Mouse (Mus musculus) erythroid progenitor cell, adult 5-6 weeks (primary cell): ENCODE data around the gene Kifc1. TPM values are rescaled to one million over a fixed set of nuclear protein-coding genes. Genes with fewer than 3 reads are reported as not detected.

Source experiments
- ATAC-seq: replicated peaks from 2 replicates; pipeline ENCODE4 v1.8.0; 2016; ENCODE audit warnings: moderate number of reproducible peaks, mild to moderate bottlenecking, moderate TSS enrichment, inconsistent platforms; ENCODE audit not compliant: poor library complexity, low FRiP score, severe bottlenecking
- total RNA-seq, 2 experiments: library from RNA; stranded (forward) in 1 of 2; stranded (reverse) in 1 of 2; fragments of 150-400 nt in 1 of 2; fragments of 186-747, 209-891 nt in 1 of 2; gene quantifications; 2 replicates each; pipeline versions ENCODE4 v1.2.3 to v1.2.4; 2015 to 2017; ENCODE audit warnings: low replicate concordance in 2 of 2

Gene Kifc1
- total RNA-seq, 2 experiments from 2014 or later, result 89.3 to 479 TPM

- ATAC-seq, result peak; percentile 73
Measured at GRCm38 (mm10) chr17:33919351-33920281, 29.2 kb upstream of the Kifc1 start.

DNA sequence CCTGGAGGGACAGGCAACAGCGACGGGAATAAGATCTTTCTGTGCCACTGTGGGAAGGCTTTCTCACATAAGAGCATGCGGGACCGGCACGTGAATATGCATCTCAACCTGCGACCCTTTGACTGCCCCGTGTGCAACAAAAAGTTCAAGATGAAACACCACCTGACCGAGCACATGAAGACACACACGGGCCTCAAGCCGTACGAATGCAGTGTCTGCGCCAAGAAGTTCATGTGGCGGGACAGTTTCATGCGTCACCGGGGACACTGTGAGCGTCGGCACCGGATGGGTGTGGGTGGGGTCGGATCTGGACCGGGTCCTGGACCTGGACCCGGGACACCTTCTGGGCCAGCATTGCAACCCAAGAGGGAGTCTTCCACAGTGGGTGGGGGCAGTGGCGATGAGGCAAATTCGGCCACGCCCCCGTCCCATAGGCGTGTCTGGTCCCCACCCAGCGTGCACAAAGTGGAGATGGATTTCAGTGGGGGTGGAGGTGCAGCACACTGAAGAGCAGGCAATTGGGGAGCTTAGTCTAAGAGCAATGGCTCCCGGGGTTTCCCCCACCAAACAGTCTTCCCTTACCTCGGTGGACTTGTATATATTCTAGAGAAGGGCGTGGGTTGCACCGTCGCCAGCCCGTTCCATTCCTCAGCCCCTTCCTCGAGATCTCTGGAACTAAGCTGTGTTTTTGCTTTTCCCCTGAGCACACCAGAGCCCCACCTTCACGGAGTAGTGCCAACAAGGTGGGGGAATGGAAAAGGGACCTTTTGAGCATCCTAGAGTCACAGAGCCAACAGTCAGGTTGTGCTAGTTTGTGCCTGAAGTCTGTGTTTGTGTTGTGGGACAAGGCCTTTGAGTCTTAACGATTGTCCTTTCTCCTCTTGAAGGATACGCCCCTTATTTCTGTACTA lies 28.1 kb upstream of the Kifc1 start:
- ATAC-seq, result peak; percentile 6; the same call in 1 of the 2 replicates

GRCm38 (mm10) chr17:33917656-33918292 lies 27.3 kb upstream of the Kifc1 start:
- ATAC-seq, result no peak

DNA sequence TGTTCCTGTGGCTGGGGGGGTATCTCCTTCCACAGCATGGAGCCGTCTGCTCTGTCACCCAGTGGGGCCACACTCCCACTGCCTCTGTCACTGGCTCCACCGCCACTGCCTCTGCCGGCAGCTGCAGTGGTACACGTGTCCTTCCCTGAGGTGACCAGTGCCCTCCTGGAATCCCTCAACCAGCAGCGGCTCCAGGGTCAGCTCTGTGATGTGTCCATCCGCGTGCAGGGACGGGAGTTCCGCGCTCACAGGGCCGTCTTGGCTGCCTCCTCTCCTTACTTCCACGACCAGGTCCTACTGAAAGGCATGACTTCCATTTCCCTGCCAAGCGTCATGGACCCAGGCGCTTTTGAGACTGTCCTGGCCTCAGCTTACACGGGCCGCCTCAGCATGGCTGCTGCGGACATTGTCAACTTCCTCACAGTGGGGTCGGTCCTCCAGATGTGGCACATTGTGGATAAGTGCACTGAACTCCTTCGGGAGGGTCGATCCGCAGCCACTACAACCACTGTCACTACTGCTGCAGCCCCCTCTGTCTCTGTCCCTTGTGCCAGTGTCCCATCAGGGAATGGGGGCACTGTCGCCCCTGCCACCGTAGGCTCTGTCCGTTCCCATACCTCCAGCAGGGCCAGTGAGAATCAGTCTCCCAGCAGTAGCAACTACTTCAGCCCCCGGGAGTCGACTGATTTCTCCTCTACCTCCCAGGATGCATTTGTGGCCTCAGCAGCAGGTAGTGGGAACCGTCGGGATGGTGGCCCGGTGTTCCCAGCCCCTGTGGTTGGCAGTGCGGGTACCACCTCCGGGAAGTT lies 26.6 kb upstream of the Kifc1 start:
- no peak for ATAC-seq

DNA sequence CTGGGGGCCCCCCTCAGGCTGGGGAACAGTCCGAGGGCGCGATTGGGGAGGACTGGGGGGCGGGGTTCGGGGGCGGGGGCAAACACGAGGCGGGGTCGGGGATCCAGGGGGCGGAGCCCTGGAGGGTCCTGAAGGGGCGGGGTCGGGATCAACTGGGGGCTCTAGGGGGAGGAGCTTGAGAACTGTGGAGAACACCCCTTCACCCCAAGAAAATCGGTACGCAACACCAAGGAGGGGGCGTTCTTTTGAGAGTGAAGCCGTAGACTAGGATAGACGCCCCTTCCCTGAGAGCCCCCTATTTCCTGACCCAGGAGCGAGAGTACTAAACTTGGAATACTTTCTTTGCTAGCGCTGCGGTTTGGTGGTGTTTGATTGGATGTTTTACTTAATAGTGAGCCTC lies 25.8 kb upstream of the Kifc1 start:
- no peak for ATAC-seq

DNA sequence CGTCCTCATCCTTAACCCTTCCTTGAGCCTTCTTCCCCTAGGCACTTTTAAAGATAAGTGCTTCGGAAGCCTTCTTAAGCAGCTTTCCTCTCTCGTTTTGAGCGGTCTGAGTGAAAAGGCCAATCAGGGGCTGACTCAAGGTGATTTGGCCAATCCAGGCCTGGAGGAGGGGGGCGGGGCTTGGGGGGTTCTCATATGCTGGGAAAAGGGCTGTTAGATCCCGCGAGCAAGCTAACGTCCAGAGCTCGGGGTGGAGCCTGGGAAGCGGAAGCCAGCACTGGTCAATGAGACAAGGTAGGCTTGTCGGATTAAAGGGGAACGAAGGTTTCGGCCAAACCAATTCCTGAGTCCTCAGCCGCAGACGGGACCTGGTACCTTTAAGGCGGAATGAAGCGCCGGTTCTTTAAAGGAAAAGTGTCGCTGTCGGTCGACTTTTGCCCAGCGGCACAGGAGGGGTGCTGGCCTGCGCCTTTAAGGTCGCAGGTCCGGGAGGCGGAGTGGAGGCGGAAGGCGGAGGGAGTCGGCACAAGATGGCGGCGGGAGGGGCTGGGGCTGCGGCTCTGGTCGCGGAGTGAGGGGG lies 25.3 kb upstream of the Kifc1 start, which contains the start of the genes Tapbp and Zbtb22:
Gene Tapbp (plus strand): TSS at position 229 of the 580 bp plus-strand sequence.
Gene Zbtb22 (plus strand): TSS at position 234 of the 580 bp plus-strand sequence.
- ATAC-seq, result peak; percentile 68

DNA sequence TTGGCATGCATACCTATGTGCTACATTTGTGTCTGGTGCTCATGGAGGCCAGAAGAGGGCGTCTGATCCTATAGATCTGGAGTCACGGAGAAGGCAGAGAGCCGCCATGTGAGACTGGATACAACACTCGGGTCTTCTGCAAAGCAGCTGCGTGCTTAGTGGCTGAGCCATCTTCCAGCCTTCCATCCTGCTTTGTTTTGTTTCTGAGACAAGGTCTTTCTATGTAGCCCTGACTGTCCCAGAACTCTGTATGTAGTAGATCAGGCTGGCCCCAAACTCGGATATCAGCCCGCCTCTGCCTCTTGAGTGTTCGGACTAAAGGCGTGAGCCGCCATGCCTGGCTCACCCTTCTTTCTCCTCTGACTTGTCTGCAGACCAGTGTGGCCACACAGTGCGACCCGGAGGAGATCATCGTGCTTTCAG lies 24.5 kb upstream of the Kifc1 start:
- no peak for ATAC-seq

DNA sequence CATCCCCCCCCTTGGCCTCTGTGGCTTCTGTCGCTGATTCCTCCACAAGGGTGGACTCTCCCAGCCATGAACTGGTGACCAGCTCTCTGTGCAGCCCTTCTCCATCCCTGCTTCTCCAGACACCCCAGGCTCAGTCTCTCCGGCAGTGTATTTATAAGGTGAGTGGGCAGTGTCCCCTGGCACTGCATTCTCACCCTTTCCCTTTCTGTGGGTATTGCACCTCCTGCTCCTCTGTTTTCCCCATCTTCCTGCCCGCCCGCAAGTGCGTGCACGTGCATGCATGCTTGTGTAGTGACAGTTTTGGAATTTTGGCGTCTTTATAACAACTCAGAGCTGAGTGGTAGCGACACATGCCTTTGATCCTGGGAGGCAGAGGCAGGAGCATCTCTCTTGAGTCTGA lies 23.4 kb upstream of the Kifc1 start:
- ATAC-seq, result no peak

GRCm38 (mm10) chr17:33913264-33913663 lies 22.8 kb upstream of the Kifc1 start:
- no peak for ATAC-seq

DNA sequence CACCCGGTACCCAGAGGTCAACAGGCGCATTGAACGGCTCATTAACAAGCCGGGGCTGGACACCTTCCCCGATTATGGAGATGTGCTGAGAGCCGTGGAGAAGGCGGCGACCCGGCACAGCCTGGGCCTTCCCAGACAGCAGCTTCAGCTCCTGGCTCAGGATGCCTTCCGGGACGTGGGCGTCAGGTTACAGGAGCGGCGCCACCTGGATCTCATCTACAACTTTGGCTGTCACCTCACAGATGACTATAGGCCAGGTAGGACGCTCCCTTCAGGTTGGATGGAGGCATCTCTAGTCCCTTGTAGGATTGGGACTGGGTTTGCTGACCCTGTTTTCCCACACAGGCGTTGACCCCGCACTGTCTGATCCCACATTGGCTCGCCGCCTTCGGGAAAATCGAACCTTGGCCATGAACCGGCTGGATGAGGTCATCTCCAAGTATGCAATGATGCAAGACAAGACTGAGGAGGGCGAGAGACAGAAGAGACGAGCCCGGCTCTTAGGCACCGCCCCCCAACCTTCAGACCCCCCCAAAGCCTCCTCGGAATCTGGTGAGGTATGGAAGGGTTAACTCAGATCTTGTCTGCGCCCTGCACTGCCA lies 21.5 kb upstream of the Kifc1 start:
- ATAC-seq, result no peak

DNA sequence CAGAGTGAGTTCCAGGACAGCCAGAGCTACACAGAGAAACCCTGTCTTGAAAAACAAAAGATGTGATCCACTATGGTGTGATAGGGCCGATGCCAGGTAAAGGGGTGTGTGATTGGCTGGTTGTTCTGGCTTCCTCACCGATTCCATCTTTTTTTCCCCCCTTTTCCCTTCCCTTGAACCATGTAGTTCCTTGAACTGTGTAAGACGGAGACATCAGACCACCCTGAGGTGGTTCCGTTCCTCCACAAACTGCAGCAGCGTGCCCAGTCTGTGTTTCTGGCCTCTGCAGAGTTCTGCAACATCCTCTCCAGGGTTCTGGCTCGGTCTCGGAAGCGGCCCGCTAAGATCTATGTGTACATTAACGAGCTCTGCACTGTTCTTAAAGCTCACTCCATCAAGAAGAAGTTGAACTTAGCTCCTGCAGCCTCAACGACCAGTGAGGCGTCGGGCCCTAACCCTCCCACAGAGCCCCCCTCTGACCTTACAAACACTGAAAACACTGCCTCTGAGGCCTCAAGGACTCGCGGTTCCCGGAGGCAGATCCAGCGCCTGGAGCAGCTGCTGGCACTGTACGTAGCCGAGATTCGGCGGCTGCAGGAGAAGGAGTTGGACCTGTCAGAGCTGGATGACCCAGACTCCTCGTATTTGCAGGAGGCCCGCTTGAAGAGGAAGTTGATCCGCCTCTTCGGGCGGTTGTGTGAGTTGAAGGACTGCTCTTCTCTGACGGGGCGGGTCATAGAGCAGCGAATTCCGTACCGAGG lies 20.8 kb upstream of the Kifc1 start:
- ATAC-seq, result no peak

- no peak for ATAC-seq
Measured at GRCm38 (mm10) chr17:33910346-33911051, 20.0 kb upstream of the Kifc1 start.

DNA sequence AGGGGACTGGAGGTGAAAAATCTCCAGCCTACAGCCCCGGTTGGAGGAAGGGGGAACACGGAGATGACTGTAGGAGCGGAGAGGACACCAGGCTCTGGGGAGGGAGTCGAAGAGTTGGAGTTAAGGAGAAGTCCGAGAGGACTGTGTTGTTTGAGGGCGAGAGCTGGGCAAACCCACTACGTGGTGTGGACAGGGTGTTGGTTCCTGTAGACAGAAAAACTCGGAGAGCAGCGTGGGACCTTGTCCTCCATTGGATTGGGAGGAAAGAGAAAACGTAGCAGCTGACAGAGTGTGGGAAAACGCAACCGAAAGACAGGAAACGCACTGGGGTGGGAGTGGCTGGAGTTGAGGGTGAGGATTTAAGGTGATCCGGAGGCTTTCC lies 19.4 kb upstream of the Kifc1 start:
- peak; percentile 10; the same call in 1 of the 2 replicates for ATAC-seq

DNA sequence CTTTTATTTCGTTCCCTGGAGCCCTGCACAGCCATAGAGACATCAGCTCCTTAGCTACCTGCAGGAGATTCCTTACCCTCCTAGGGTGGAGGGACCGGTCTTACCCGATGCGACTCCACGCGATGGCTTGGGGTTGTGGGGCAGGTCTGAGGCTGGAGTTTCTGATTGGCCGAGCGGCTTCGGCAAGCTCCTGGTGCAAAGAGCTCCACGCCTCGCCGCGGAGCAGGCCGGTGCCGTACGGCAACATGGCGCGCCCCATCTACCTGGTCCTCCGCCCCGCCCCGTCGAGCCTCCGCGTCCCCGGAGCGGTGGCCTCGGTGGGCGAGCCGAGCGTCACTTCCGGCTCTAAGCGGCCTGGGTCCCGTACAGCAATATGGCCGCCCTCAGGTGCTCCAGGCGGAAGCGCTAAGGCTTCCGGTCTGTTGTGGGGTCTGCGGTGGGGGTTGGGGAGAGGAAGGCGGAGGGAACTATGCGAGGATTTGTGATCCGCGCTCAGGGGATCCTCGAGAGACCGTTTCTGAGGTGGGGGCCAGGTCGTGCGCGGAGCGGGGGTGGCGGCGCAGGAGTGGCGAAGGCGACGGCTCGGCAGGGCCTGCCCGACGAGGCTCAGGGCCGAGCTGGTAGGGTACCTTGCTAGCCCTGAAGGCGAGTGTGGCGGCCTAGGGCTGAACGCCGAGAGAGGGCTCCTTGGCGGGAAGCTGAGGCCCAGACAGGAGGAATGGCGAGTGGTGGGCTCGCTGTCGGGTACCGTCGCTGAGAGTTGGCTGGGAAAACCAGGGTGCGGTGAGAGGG lies 18.8 kb upstream of the Kifc1 start, which contains the start of gene Daxx:
Gene Daxx (plus strand): TSS at position 338 of the 792 bp plus-strand sequence.
- ATAC-seq, result peak; percentile 94

- peak; percentile 66 for ATAC-seq
Measured at GRCm38 (mm10) chr17:33908331-33909076, 18.0 kb upstream of the Kifc1 start.
